Mouse (Mus musculus) effector memory CD4-positive, alpha-beta T cell, adult 5 months (primary cell): ENCODE results near the gene Zfp821. TPM values are rescaled to one million over a fixed set of nuclear protein-coding genes. Genes with fewer than 3 reads are reported as not detected.

ENCODE experiments used
- polyA plus RNA-seq: library from polyadenylated mRNA; unstranded; fragments of 100-300 nt; shearing (Covaris generic); gene quantifications from one replicate; pipeline ENCODE4 v1.2.1, GENCODE M21; 2017

Zfp821 gene
- polyA plus RNA-seq: 9.7 TPM

GRCm38 (mm10) chr8:109705320-109706075, at the start of gene Zfp821:
Zfp821 (plus strand) TSS chr8:109705546.

DNA sequence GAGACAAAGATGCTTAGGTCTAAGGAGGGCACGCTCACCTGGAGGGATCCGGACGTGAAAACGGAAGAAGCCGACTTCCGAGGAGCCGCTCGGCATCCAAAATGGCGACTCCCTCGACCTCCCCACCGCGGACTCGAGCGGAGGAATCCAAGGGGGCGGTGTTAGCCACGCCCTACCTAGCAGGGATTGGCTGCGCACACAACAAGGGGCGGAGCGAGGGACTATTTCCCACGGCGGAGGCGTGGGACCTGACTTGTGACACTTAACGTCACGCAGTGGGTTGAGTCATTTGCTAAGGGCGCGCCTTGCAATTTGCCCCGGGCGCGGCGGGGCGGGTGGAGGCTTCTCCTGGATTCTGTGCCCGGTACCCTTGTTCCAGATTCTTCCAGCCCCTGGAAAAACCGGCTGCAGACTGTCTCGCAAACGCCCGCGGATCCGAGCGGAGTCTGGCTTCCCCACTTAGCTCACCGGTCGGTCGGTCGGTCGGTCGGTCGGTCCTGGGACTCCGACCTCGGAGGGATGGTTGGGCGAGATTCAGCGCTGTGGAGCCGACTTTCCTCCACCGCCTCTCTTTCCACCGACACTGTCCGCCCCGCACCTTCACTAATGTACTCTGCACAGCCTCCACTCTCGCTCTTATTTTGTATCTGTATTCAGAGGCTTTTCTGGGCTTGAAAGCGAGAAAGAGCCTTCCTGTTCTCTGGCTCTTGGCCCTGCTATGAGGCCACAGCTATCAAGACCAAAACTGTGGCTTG, 12.0 kb upstream of the Zfp821 start, which contains the start of gene Ist1:
Gene Ist1, minus strand, starts transcription at position 115 of the 755 bp plus-strand sequence.

DNA sequence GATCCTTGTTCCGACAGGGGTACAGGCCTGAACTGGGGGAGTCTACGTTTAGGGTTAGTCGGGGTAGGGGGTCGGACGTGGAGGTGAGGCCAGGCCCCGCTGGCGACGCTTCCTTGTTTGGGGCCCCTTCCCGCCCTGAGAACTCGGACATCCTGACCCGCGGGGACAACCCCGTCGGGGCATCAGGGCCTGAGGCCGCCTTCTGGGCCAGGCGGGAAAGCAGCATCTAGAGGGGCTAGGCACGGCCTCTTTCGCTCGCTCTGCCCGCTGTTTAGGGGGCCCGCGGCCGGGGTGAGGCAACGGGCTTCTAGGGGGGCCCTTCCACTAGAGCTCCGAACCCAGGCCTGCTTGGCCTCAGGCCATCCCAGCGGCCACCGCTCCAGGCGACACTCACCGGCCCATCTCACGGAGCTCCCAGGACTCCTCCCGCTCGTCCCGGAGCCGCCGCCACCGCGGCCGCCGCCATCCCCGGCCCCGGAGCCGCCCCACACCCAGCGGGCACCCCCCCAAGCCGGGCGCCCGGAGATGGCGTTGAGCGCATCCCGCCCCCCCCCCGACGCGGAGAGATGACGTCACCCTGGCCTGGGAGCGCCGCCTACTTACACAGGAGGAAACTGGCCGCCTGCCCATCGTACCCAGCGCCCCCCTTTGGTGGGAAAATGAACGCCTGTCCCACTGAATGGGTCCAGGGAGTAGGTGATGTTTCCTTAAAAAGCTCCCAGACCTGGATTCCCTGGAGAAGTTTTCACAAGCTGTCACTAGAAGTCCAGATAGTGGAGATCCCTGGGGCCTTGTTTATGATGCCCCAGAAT, 32.1 kb downstream of the Zfp821 start, which contains the start of gene Atxn1l:
Gene Atxn1l, minus strand, starts transcription at position 503 of the 812 bp plus-strand sequence.

Other genes starting within 250 kb of the Zfp821 start
- gene Pmfbp1, start 211.5 kb upstream of the Zfp821 start, polyA plus RNA-seq: not detected
- gene Dhx38, start 139.7 kb upstream of the Zfp821 start, polyA plus RNA-seq: 32.4 TPM
- 4.5 TPM for gene Txnl4b, start 139.7 kb upstream of the Zfp821 start, polyA plus RNA-seq
- gene Hp, start 126.4 kb upstream of the Zfp821 start, polyA plus RNA-seq: not detected
- 21.7 TPM for gene Dhodh, start 96.9 kb upstream of the Zfp821 start, polyA plus RNA-seq
- 0.79 TPM for gene Pkd1l3, start 91.0 kb upstream of the Zfp821 start, polyA plus RNA-seq
- 144 TPM for gene Ist1, start 12.3 kb upstream of the Zfp821 start, polyA plus RNA-seq
- gene Atxn1l, start 32.2 kb downstream of the Zfp821 start, polyA plus RNA-seq: 5.4 TPM
- gene Ap1g1, start 73.0 kb downstream of the Zfp821 start, polyA plus RNA-seq: 54.3 TPM
- gene Phlpp2, start 163.0 kb downstream of the Zfp821 start, polyA plus RNA-seq: 0.86 TPM